Mouse (Mus musculus) kidney, adult 2 months (tissue): ENCODE measurements at regions not wholly inside any gene's neighbourhood (a gene's known extent, or its start where the extent isn't known, plus 50 kb on each side); places are given as distances from the start of the nearest gene placed in this dataset.

ENCODE experiments used
- DNase-seq: peaks from one replicate; pipeline ENCODE4 v3.0.0; 2021
- H3K27ac ChIP-seq: fragments of 200-500 bp; 2 replicates; pipeline ENCODE4 v1.5.1; 2012; ENCODE audit warnings: low read depth, low read length, control low read depth, inconsistent platforms; ENCODE audit not compliant: insufficient read depth
- H3K27me3 ChIP-seq: fragments of 200-500 bp; replicated peaks from 2 replicates; pipeline ENCODE4 v1.6.1; 2012; ENCODE audit warnings: mild to moderate bottlenecking, moderate library complexity, low read length, inconsistent platforms; ENCODE audit not compliant: control insufficient read depth, insufficient read depth
- H3K36me3 ChIP-seq: fragments of 200-500 bp; 2 replicates; pipeline ENCODE4 v1.6.1; 2012; ENCODE audit warnings: mild to moderate bottlenecking, moderate library complexity, low read length, inconsistent platforms; ENCODE audit not compliant: control insufficient read depth, insufficient read depth
- H3K4me1 ChIP-seq: fragments of 200-500 bp; 2 replicates; pipeline ENCODE4 v1.6.1; 2011; ENCODE audit warnings: low read length; ENCODE audit not compliant: control insufficient read depth, insufficient read depth
- H3K4me3 ChIP-seq: fragments of 200-500 bp; 2 replicates; pipeline ENCODE4 v1.5.1; 2011; ENCODE audit warnings: mild to moderate bottlenecking, low read depth, low read length, control low read depth; ENCODE audit not compliant: insufficient read depth
- CTCF ChIP-seq: fragments of 200-500 bp; conservative IDR thresholded peaks from 2 replicates; pipeline ENCODE4 v1.5.1; 2011; ENCODE audit warnings: low read depth, mild to moderate bottlenecking, control low read depth, low read length, moderate library complexity, mixed read lengths; ENCODE audit not compliant: insufficient read depth, insufficient read length
- POLR2A ChIP-seq: fragments of 200-500 bp; IDR thresholded peaks from one replicate; pipeline ENCODE4 v1.6.1; 2011; ENCODE audit warnings: low read depth, low read length, control low read depth
- WGBS: fragments of 180-500 bp; shearing (Covaris S2); methylation state at CpG from one replicate; pipeline ENCODE4 v1.1.7; 2018; 5-methylcytosine and 5-hydroxymethylcytosine counted together

- H3K27me3 ChIP-seq, result no peaks in the 10 kb centered on the region
- TF ChIP-seq POLR2A, result no peak
- no peak for TF ChIP-seq CTCF
- DNase-seq, result no peak
- WGBS, result 83% methylated on average over 2 of the region's 2 CpGs
- H3K27ac ChIP-seq, result no peak overlapping the region
- no peaks in the 10 kb centered on the region for H3K4me1 ChIP-seq
- no peak overlapping the region for H3K4me3 ChIP-seq
- H3K36me3 ChIP-seq, result no peaks in the 10 kb centered on the region
Measured at GRCm38 (mm10) chr10:107215611-107216520, 55.6 kb upstream of the Lin7a start.

- no peaks in the 10 kb centered on the region for H3K4me1 ChIP-seq
- no peaks in the 10 kb centered on the region for H3K36me3 ChIP-seq
- no peak overlapping the region for H3K4me3 ChIP-seq
- WGBS, result 70% methylated on average over 1 of the region's 1 CpGs
- no peaks in the 10 kb centered on the region for H3K27me3 ChIP-seq
- no peak for DNase-seq
- H3K27ac ChIP-seq, result no peak overlapping the region
- no peak for TF ChIP-seq CTCF
- TF ChIP-seq POLR2A, result no peak
Measured at GRCm38 (mm10) chr10:107216756-107217155, 54.7 kb upstream of the Lin7a start.

- H3K36me3 ChIP-seq, result no peaks in the 10 kb centered on the region
- 87% methylated on average over 2 of the region's 2 CpGs for WGBS
- H3K27ac ChIP-seq, result no peak overlapping the region
- H3K4me3 ChIP-seq, result no peak overlapping the region
- H3K27me3 ChIP-seq, result no peaks in the 10 kb centered on the region
- TF ChIP-seq CTCF (no peak), POLR2A (no peak)
- no peak for DNase-seq
- H3K4me1 ChIP-seq, result no peaks in the 10 kb centered on the region
Measured at GRCm38 (mm10) chr10:107217376-107218235, 53.9 kb upstream of the Lin7a start.

- TF ChIP-seq CTCF, result no peak
- no peak for TF ChIP-seq POLR2A
- H3K4me1 ChIP-seq, result no peaks in the 10 kb centered on the region
- DNase-seq, result no peak
- H3K27me3 ChIP-seq, result no peaks in the 10 kb centered on the region
- H3K4me3 ChIP-seq, result no peak overlapping the region
- WGBS, result 81% methylated on average over 4 of the region's 4 CpGs
- no peaks in the 10 kb centered on the region for H3K36me3 ChIP-seq
- H3K27ac ChIP-seq, result no peak overlapping the region
Measured at GRCm38 (mm10) chr10:107218861-107219430, 52.5 kb upstream of the Lin7a start.

GRCm38 (mm10) chr10:107219621-107220370 is 51.7 kb upstream of the Lin7a start:
- no peak overlapping the region for H3K4me3 ChIP-seq
- no peaks in the 10 kb centered on the region for H3K4me1 ChIP-seq
- no peak for DNase-seq
- no peaks in the 10 kb centered on the region for H3K27me3 ChIP-seq
- no peak for TF ChIP-seq POLR2A
- no peak for TF ChIP-seq CTCF
- WGBS, result 92% methylated on average over 3 of the region's 3 CpGs
- no peaks in the 10 kb centered on the region for H3K36me3 ChIP-seq
- H3K27ac ChIP-seq, result no peak overlapping the region

DNA sequence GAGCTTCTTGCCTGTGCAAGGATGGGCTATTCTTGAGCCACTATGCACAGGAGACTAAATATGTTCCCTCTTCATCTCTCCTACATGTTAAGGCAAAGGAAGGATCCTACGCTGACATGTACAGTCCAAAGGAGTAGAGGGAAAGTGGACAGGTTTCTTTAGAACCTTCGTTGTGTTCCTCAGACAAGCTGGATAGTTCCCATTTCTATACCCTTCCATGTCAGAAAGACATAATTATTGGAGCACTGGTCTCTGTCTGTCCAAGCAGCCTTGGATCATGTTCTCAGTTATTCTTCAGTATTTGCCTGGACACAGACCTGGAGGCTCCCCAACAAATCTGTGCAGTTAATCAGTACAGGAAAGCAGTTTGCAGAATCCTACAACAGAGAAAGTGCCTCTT is 51.0 kb upstream of the Lin7a start:
- Histone ChIP-seq H3K27ac (no peak overlapping the region), H3K36me3 (no peaks in the 10 kb centered on the region), H3K4me1 (no peaks in the 10 kb centered on the region), H3K27me3 (no peaks in the 10 kb centered on the region), H3K4me3 (no peak overlapping the region)
- no peak for DNase-seq
- no peak for TF ChIP-seq POLR2A
- no peak for TF ChIP-seq CTCF
- WGBS, result 95% methylated on average over 2 of the region's 2 CpGs
